Mouse (Mus musculus): ENCODE measurements around the gene Crtc2. TPM values are rescaled to one million over a fixed set of nuclear protein-coding genes. Genes with fewer than 3 reads are reported as not detected.
A peak's percentile ranks its signal among the peaks of the same experiment; 100 is the strongest.

Crtc2 gene
- polyA plus RNA-seq, 1 experiment: 33.7 TPM

DNA sequence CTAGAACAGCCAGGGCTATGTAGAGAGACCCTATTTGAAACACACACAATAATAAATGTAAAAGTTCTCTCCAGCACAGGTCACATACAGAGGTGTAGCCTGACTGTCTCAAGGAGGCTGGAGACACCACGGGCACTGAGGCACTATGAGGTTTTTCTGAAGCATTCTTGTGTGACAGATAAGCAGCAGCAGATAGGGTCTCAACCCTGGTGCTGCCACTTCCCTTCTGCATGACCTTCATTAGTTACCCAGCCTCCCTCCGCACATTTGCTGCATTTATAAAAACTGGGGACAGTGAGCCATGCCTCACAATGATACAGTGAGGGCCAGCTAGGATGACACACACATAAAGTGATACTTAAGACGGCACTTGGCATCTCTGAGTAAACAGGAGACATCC lies 31.0 kb upstream of the Crtc2 start:
- peaks cover 6% of the 10 kb centered on the region for H3K4me1 ChIP-seq (ENCODE audit: control insufficient read depth, insufficient read depth, low read length)
- TF ChIP-seq POLR2A (IDR thresholded peaks at IDR 0.05; ENCODE audit: control insufficient read depth, low read depth, low read length) (no peak), CTCF (IDR thresholded peaks at IDR 0.05; ENCODE audit: control insufficient read depth, insufficient read depth, insufficient replicate concordance, low read depth, low read length) (no peak)
- H3K27me3 ChIP-seq (ENCODE audit: control insufficient read depth, insufficient read depth, low read length): no peaks in the 10 kb centered on the region
- H3K27ac ChIP-seq (ENCODE audit: control insufficient read depth, insufficient read depth, low read depth, low read length): no peak overlapping the region
- H3K36me3 ChIP-seq (ENCODE audit: control insufficient read depth, insufficient read depth, low read length): no peaks in the 10 kb centered on the region
- no peak overlapping the region for H3K4me3 ChIP-seq (ENCODE audit: control insufficient read depth, low read depth, low read length)

DNA sequence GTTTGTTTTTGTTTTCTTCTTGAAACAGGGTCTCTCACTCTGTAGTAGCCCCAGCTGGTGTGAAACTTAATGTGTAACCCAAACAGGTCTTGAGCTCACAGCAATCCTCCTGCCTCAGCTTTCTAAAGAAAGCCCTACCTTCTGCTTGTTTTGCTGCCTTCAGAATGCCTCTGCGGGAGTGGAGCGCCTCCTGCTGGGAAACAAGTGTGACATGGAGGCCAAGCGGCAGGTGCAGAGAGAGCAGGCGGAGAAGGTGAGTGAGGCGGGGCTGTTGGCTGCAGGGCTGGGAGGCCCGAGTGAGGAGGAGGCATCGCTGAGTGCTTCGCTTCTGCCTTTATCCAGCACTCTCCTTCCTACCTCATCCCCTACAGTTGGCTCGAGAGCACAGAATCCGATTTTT lies 29.6 kb upstream of the Crtc2 start:
- H3K27me3 ChIP-seq (ENCODE audit: control insufficient read depth, insufficient read depth, low read length): no peaks in the 10 kb centered on the region
- no peaks in the 10 kb centered on the region for H3K36me3 ChIP-seq (ENCODE audit: control insufficient read depth, insufficient read depth, low read length)
- peaks cover 6% of the 10 kb centered on the region for H3K4me1 ChIP-seq (ENCODE audit: control insufficient read depth, insufficient read depth, low read length)
- no peak overlapping the region for H3K27ac ChIP-seq (ENCODE audit: control insufficient read depth, insufficient read depth, low read depth, low read length)
- no peak overlapping the region for H3K4me3 ChIP-seq (ENCODE audit: control insufficient read depth, low read depth, low read length)
- no peak for TF ChIP-seq CTCF (IDR thresholded peaks at IDR 0.05; ENCODE audit: control insufficient read depth, insufficient read depth, insufficient replicate concordance, low read depth, low read length)
- no peak for TF ChIP-seq POLR2A (IDR thresholded peaks at IDR 0.05; ENCODE audit: control insufficient read depth, low read depth, low read length)

DNA sequence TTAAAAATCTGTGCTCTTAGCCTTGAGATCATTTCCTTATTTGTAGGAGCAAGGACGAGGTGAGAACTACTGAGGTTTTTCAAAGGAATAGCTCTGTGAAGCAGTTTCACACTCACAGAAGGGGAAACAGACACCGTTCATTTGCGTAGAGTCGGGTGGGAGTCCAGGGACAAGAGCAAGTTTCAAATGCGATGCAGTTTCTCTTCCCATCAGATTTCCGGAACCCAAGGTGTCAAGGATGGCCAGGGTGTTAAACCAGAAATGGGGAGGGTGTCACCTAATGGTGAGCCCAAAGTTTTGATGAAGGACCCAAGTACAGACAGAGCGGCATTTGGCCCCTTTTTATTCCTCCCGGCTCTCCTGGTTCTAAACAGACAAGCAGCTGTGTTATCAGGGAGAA lies 22.9 kb upstream of the Crtc2 start:
- Histone ChIP-seq H3K27ac (ENCODE audit: control insufficient read depth, insufficient read depth, low read depth, low read length) (peak overlapping the region; percentile 19), H3K4me3 (ENCODE audit: control insufficient read depth, low read depth, low read length) (peak overlapping the region; percentile 93), H3K36me3 (ENCODE audit: control insufficient read depth, insufficient read depth, low read length) (no peaks in the 10 kb centered on the region), H3K27me3 (ENCODE audit: control insufficient read depth, insufficient read depth, low read length) (no peaks in the 10 kb centered on the region), H3K4me1 (ENCODE audit: control insufficient read depth, insufficient read depth, low read length) (peaks cover 10% of the 10 kb centered on the region)
- TF ChIP-seq POLR2A (IDR thresholded peaks at IDR 0.05; ENCODE audit: control insufficient read depth, low read depth, low read length): no peak
- no peak for TF ChIP-seq CTCF (IDR thresholded peaks at IDR 0.05; ENCODE audit: control insufficient read depth, insufficient read depth, insufficient replicate concordance, low read depth, low read length)

DNA sequence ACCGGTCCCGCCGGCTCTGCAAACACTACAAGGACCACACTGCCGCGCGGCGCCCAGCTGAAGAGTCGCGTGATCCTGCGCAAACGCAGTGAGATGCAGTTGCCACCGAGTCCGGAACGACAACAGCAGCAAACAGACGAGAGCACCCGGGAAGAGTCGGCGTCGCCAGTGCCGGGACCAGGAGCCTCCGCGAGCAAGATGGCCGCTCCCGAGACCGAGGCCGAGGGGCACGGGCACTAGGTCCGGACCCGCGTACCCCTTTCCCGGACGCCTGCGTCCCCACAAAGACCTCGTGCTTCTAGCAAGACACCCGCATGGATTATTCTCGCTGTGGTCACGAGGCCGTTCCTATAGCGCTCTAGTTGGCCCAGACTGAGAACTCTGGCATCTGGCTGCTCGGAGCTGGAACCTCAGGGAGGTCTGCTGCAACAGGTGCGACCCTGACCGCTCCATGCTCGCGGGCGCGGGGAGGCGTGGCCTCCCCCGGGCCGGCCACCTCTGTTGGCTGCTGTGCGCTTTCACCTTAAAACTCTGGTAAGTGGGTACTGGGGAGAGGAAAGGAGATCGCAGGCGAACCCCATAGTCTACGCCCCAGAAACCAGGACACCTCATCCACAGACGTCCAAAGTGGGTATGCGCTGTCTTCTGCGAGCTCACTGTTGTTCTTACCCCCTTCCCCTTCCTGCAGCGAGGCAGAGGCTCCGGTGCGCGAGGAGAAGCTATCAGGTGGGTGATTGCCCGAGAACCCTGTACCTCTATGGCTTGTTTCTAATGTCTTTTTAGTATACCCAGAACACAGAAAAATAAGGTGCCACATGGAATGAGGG lies 22.2 kb upstream of the Crtc2 start, which contains the start of gene Jtb:
Gene Jtb, plus strand, starts transcription at position 91 of the 827 bp plus-strand sequence.
- TF ChIP-seq POLR2A (IDR thresholded peaks at IDR 0.05; ENCODE audit: control insufficient read depth, low read depth, low read length) (peak; percentile 80), CTCF (IDR thresholded peaks at IDR 0.05; ENCODE audit: control insufficient read depth, insufficient read depth, insufficient replicate concordance, low read depth, low read length) (no peak)
- peak within 1 kb of the TSS; percentile 93 for H3K4me3 ChIP-seq (ENCODE audit: control insufficient read depth, low read depth, low read length)
- H3K4me1 ChIP-seq (ENCODE audit: control insufficient read depth, insufficient read depth, low read length): peaks cover 10% of the 10 kb centered on the region
- no peaks in the 10 kb centered on the region for H3K27me3 ChIP-seq (ENCODE audit: control insufficient read depth, insufficient read depth, low read length)
- H3K27ac ChIP-seq (ENCODE audit: control insufficient read depth, insufficient read depth, low read depth, low read length): peak within 1 kb of the TSS; percentile 90
- H3K36me3 ChIP-seq (ENCODE audit: control insufficient read depth, insufficient read depth, low read length): no peaks in the 10 kb centered on the region

DNA sequence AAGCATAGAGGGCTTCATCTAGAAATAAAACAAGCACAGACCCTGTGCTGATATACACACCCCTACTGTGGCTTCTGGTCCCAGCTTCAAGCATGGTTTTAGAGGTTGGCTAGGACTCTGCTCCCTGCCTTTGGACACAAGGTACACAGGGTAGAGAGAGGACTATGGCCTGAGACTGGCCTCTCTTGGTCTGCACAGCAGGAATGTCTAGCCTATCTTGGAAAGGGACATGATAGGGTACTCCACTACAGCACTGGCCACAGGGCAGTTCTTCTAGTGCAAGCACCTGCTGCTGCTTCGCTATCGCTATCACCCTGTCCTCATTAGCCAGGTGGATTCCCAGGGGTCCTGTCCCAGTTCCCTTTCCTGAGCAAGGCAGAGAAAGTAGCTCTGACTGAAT lies 12.7 kb upstream of the Crtc2 start:
- Histone ChIP-seq H3K27me3 (ENCODE audit: control insufficient read depth, insufficient read depth, low read length) (no peaks in the 10 kb centered on the region; the same call in 1 of the 2 replicates), H3K4me1 (ENCODE audit: control insufficient read depth, insufficient read depth, low read length) (peaks cover 5% of the 10 kb centered on the region), H3K27ac (ENCODE audit: control insufficient read depth, insufficient read depth, low read depth, low read length) (no peak overlapping the region), H3K36me3 (ENCODE audit: control insufficient read depth, insufficient read depth, low read length) (no peaks in the 10 kb centered on the region), H3K4me3 (ENCODE audit: control insufficient read depth, low read depth, low read length) (peak overlapping the region; percentile 93)
- no peak for TF ChIP-seq CTCF (IDR thresholded peaks at IDR 0.05; ENCODE audit: control insufficient read depth, insufficient read depth, insufficient replicate concordance, low read depth, low read length)
- TF ChIP-seq POLR2A (IDR thresholded peaks at IDR 0.05; ENCODE audit: control insufficient read depth, low read depth, low read length): no peak

DNA sequence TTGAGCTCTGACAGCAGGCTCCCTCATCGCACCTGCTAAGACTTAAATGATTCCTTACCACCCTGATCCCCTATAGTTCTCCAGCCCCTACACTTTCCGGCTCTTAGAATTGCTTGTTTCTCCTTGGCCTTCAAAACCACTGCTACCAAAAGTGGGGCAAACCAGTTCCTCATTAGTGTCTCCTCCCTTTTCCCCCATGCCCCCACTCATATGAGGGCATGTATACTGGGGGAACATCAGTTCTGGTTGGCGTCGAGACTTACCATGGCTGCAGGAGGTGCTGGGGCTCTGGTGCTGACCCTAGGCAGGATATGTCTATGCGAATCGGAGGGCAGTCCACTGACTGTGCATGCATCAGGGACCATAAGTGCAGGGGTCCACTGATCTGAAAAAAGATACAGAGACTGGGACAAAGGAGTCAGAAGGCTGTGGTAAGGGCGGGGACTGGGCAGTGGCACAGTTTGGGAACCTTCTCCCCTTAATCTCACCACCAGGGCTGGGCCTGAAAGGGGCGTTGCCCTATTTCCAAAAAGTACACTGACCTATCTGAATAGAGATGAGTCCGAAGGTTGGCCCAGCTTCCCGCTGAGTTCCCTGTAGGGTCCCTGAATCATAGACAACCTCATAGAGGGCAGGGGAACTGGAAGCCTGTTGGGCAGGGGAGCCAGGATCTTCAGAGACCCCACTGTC lies 12.1 kb upstream of the Crtc2 start:
- Histone ChIP-seq H3K27ac (ENCODE audit: control insufficient read depth, insufficient read depth, low read depth, low read length) (peak overlapping the region; percentile 23), H3K36me3 (ENCODE audit: control insufficient read depth, insufficient read depth, low read length) (no peaks in the 10 kb centered on the region), H3K4me1 (ENCODE audit: control insufficient read depth, insufficient read depth, low read length) (peaks cover 5% of the 10 kb centered on the region), H3K27me3 (ENCODE audit: control insufficient read depth, insufficient read depth, low read length) (no peaks in the 10 kb centered on the region; the same call in 1 of the 2 replicates), H3K4me3 (ENCODE audit: control insufficient read depth, low read depth, low read length) (peak overlapping the region; percentile 93)
- TF ChIP-seq POLR2A (IDR thresholded peaks at IDR 0.05; ENCODE audit: control insufficient read depth, low read depth, low read length): no peak
- TF ChIP-seq CTCF (IDR thresholded peaks at IDR 0.05; ENCODE audit: control insufficient read depth, insufficient read depth, insufficient replicate concordance, low read depth, low read length): no peak

Data from testis, adult 2 months (tissue).